Comparison of ENCODE assay signal across 24 mouse cellular contexts in the genomic region with DNA sequence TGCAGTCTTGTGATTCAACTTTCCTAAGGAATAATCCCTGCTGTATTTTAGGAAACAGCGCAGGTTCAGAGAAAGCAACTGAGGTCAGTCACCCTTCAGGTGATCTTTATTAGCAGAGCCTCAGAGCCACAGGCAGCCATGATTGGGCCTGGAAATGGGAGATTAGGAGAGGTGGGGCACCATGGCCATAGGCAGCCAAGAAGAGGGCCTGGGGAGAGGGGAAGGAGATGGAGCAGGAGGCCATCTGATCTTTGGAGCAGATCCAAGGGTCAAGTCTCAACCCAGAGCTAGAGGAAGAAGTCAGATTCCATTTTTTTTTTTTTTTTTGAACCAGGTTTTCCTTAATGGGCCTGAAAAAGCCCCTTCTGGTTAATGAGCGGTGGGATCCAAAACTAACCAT. TPM values are rescaled to one million over a fixed set of nuclear protein-coding genes. Genes with fewer than 3 reads are reported as not detected.
"Had no signal": no experiment of that assay in that cellular context is flagged by ENCODE, and none has a peak within 500 bp of the region (broad histone marks: within the 10 kb centered on the region; RNA-seq: fewer than 3 reads in every experiment).

No protein-coding gene starts in this region.

- H3K27me3 ChIP-seq: liver, embryonic 15.5 days had no signal

- H3K27ac ChIP-seq: layer of hippocampus, adult 2 months; liver, embryonic 15.5 days had no signal

- H3K4me2 ChIP-seq: liver, embryonic 15.5 days; midbrain, embryonic 11.5 days had no signal

- H3K4me3 ChIP-seq: layer of hippocampus, adult 2 months; liver, embryonic 15.5 days had no signal

- H3K9me3 ChIP-seq: liver, embryonic 15.5 days had no signal

- H3K9ac ChIP-seq: liver, embryonic 15.5 days had no signal

- DNase-seq: kidney, adult 8-10 months; kidney, postnatal 25 days; layer of hippocampus, adult 9-11 months; lung, adult 2 months; lung, postnatal 14 days; lung, postnatal 4 days; midbrain, embryonic 14.5 days; thymus, adult 18-20 months; thymus, postnatal 36 days had no signal

- H3K36me3 ChIP-seq: liver, embryonic 15.5 days had no signal

RNA-seq across cellular contexts. Expression of a gene that starts 15.9 kb away (rescaled TPM):
- polyA plus RNA-seq: large intestine, adult 2 months; limb, embryonic 11.5 days; limb, embryonic 14.5 days; liver, embryonic 15.5 days; lung, adult 2 months; lung, embryonic 16.5 days; midbrain, embryonic 11.5 days; midbrain, embryonic 14.5 days; midbrain, postnatal 0 days; neural tube, embryonic 11.5 days; neural tube, embryonic 14.5 days; small intestine, adult 2 months; spleen, adult 2 months; stomach, embryonic 16.5 days; testis, adult 2 months; urinary bladder, adult 2 months had no signal

RNA-seq across cellular contexts. Expression of a gene that starts 29.3 kb away (rescaled TPM):
- polyA plus RNA-seq: large intestine, adult 2 months; limb, embryonic 11.5 days; limb, embryonic 14.5 days; liver, embryonic 15.5 days; lung, adult 2 months; lung, embryonic 16.5 days; midbrain, embryonic 11.5 days; midbrain, embryonic 14.5 days; midbrain, postnatal 0 days; neural tube, embryonic 11.5 days; neural tube, embryonic 14.5 days; small intestine, adult 2 months; spleen, adult 2 months; stomach, embryonic 16.5 days; testis, adult 2 months; urinary bladder, adult 2 months had no signal
